Mouse (Mus musculus) lung, postnatal 36 days (tissue): ENCODE measurements around the gene Tead2.

ENCODE experiments used
- DNase-seq: peaks from one replicate; pipeline ENCODE4 v3.0.0; 2022; ENCODE audit warnings: mixed read lengths

Gene Tead2

GRCm38 (mm10) chr7:45263006-45263607, 47.6 kb downstream of the Tead2 start:
- no peak for DNase-seq

GRCm38 (mm10) chr7:45264348-45264747, 48.8 kb downstream of the Tead2 start:
- no peak for DNase-seq

DNA sequence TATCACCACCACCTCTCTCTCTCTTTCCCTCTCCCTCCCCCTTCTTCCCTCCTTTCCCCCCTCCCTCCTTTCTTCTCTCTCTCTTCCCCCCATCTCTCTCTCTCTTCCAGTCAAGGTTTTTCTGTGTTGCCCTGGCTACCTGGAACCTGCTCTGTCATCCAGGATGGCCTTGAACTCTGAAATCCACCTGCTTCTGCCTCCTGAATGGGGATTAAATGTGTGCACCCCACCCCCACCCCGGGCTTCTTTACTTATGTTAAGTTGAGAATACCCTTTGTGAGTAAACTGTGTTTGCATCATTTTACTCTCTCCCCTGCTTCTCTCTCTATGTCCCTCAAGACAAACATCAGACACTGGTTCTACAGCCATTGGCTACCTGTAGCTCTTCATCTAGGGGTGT, 50.0 kb downstream of the Tead2 start:
- DNase-seq: no peak

DNA sequence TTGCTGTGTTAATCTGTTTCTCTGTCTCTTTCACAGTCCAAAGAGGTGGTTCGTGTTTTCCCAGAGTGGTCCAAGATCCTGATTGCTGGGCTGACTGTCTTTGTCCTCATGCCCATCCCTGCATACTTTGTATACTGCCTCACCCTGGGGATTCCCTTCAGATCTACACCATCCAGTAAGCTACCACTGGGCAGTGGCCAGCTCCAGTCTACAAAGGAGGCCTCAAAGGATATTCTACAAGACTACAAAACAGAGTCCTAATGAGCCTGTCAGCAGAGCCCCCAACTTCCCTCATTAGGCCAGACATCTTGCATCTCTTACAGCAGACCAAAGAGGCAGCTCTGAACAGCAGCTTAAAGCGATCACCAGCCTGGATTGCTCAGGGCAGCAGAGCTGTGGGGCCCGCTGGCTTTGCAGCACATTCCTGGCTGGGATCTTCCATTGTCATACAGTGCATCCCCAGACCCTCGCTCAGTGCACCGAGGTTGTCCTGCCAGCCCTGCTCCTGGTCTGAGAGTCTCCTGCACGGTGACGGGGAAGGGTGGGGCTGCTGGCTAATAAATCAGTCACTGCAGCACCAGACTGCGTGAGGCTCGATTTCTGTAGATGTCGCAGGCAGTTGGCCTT, 57.3 kb downstream of the Tead2 start:
- DNase-seq: no peak

DNA sequence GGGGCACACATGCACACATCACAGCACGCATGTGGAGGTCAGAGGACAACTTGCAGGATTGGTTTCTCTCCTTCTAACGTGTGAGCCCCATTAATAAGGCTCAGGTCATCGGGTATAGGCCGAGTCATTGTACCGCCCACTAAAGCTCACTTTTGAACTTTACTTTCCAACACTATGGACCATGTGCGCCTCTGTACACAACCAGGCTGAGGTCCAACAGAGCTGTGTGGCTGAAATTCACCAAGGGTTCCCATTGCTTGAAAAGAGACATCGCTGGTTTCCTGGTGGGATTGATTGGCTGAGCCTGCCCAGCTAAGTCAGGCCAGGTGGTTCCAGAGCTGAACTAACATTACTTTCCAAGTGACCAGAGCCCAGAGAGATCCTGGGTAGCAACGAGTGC, 58.1 kb downstream of the Tead2 start:
- no peak for DNase-seq

GRCm38 (mm10) chr7:45277136-45277760, 61.7 kb downstream of the Tead2 start, which contains the start of gene Slc6a21:
Gene Slc6a21 (plus strand): TSS chr7:45277513.
- peak; percentile 88 for DNase-seq
